Mouse (Mus musculus) liver, postnatal 0 days (tissue): Measurements from ENCODE around the gene Usp6nl. TPM values are rescaled to one million over a fixed set of nuclear protein-coding genes. Genes with fewer than 3 reads are reported as not detected.

Experiments used
- ATAC-seq: fragments of 200-750 bp; cut with Nextera tagmentation; 2 replicates; pipeline ENCODE4 v1.8.0; 2017; ENCODE audit warnings: mild to moderate bottlenecking, moderate library complexity
- DNase-seq: peaks from one replicate; pipeline ENCODE4 v3.0.0-alpha.2; 2016
- H3K27ac ChIP-seq: fragments of 300-500 bp; sonication (generic); 2 replicates; pipeline ENCODE4 v1.5.1; 2014; ENCODE audit warnings: antibody characterized with exemption, moderate library complexity, mild to moderate bottlenecking, low read depth
- H3K27me3 ChIP-seq: fragments of 300-500 bp; sonication (generic); 2 replicates; pipeline ENCODE4 v1.6.1; 2014; ENCODE audit warnings: low read length, control low read depth, mixed read lengths; ENCODE audit not compliant: insufficient read depth
- H3K36me3 ChIP-seq: fragments of 300-500 bp; sonication (generic); replicated peaks from 2 replicates; pipeline ENCODE4 v1.6.1; 2014; ENCODE audit warnings: mild to moderate bottlenecking, control low read depth, low read length, moderate library complexity, mixed read lengths; ENCODE audit not compliant: insufficient read depth
- H3K4me1 ChIP-seq: fragments of 300-500 bp; sonication (generic); 2 replicates; pipeline ENCODE4 v1.6.1; 2014; ENCODE audit warnings: antibody characterized with exemption, mild to moderate bottlenecking, control low read depth; ENCODE audit not compliant: insufficient read depth
- H3K4me2 ChIP-seq: fragments of 300-500 bp; sonication (generic); 2 replicates; pipeline ENCODE4 v1.6.1; 2014; ENCODE audit warnings: low read depth, mild to moderate bottlenecking, low read length, moderate library complexity, mixed read lengths
- H3K4me3 ChIP-seq: fragments of 300-500 bp; sonication (generic); 2 replicates; pipeline ENCODE4 v1.5.1; 2014; ENCODE audit warnings: low read depth, low read length
- H3K9ac ChIP-seq: fragments of 300-500 bp; sonication (generic); replicated peaks from 2 replicates; pipeline ENCODE4 v1.6.1; 2014; ENCODE audit warnings: mild to moderate bottlenecking, moderate library complexity
- H3K9me3 ChIP-seq: fragments of 300-500 bp; sonication (generic); 2 replicates; pipeline ENCODE4 v1.6.1; 2016; ENCODE audit warnings: mild to moderate bottlenecking, control low read depth, low read length, mixed read lengths
- CTCF ChIP-seq: sonication (generic); IDR thresholded peaks from 2 replicates; pipeline ENCODE4 v1.5.1; 2016; ENCODE audit warnings: antibody characterized with exemption, low read depth
- EP300 ChIP-seq: IDR thresholded peaks from 2 replicates; pipeline ENCODE4 v1.6.1; 2016; ENCODE audit warnings: antibody characterized with exemption, low read depth, mild to moderate bottlenecking
- WGBS: fragments of 180-500 bp; shearing (Covaris S2); extraction: QIAGEN DNeasy Blood & Tissue Kit; methylation state at CpG from one replicate; pipeline ENCODE4 v1.1.7; 2014; ENCODE audit not compliant: insufficient replicate concordance; 5-methylcytosine and 5-hydroxymethylcytosine counted together
- polyA plus RNA-seq: library from polyadenylated mRNA; unstranded; fragments of >200 nt; fragmentation: Nextera tagmentation; extraction: Ambion mirVana; gene quantifications from 2 replicates; pipeline ENCODE4 v1.2.1, GENCODE M21; 2015

The Usp6nl gene
- polyA plus RNA-seq: 4.6 and 5.1 TPM in 2 replicates

DNA sequence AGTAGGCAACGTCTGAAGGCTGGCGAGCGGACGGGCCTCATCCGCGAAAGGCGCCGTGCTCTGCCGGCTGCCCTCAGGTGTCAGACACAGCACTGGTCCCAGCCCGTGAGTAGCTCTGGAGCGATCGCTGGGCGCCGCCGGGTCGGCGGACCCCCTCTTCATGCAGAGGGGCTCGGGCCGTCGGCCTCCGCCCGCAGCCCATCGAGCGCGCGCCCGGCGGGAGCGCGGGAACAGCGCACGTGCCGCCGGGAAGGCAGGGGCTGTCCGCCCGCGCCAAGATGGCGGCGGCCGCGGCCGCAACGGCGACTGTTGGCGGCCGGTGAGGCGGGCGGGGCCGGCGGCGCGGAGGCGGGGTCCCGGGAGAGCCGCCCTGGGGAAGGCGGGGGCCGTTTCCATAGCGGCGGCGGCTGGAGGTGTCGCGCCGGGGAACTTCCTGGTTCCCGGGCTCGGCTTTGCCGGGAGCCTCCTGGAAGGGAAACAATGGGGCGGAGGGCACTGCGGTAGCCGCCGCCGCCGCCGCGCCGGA lies at the start of gene Usp6nl:
TSS of gene Usp6nl (plus strand) at position 292 of the 526 bp plus-strand sequence.
- ATAC-seq: peak; percentile 95
- no peaks in the 10 kb centered on the region for H3K36me3 ChIP-seq

DNA sequence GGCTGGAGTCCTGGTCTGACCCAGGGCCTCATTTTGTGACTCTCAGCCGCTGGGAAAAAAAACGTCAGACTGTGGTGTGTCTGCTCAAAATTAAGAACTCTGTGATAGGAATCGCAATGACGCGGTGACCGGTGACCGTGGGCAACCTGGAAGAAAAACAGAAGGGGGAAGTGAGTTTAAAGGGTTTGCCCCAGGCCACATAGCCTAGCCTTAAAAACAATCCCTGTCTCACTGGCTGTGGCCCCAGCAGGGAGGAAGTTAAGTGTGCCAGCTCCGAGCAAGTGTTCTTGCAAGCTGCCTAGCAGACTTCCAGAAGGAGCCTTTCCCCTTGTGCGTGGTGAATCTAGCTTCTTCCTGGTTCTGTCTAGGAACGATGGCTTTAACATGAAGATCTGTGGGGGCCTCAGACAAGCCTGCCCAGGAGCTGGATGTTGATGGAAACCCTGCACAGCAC lies 49.0 kb upstream of the Usp6nl start:
- Histone ChIP-seq H3K4me3 (no peak overlapping the region), H3K4me2 (peak overlapping the region; percentile 18), H3K27ac (peak overlapping the region; percentile 35; the same call in 1 of the 2 replicates), H3K4me1 (peaks cover 4% of the 10 kb centered on the region; the same call in 1 of the 2 replicates), H3K9me3 (no peaks in the 10 kb centered on the region), H3K9ac (no peak overlapping the region), H3K36me3 (no peaks in the 10 kb centered on the region), H3K27me3 (no peaks in the 10 kb centered on the region)
- TF ChIP-seq CTCF: no peak
- no peak for TF ChIP-seq EP300
- 22% methylated on average over 10 of the region's 10 CpGs for WGBS
- ATAC-seq: peak; percentile 23; the same call in 1 of the 2 replicates
- peak; percentile 23 for DNase-seq

More for the DNA sequence above, at the start of gene Usp6nl:
- Histone ChIP-seq H3K27me3 (no peaks in the 10 kb centered on the region), H3K4me1 (peaks cover 22% of the 10 kb centered on the region), H3K4me3 (peak within 1 kb of the TSS; percentile 96), H3K27ac (peak within 1 kb of the TSS; percentile 98), H3K4me2 (peak within 1 kb of the TSS; percentile 90), H3K9ac (peak within 1 kb of the TSS; percentile 92), H3K9me3 (no peaks in the 10 kb centered on the region)
- whole genome bisulfite sequencing: under 1% methylated on average over 35 of the region's 75 CpGs
- TF ChIP-seq EP300: no peak
- no peak for TF ChIP-seq CTCF
- peak; percentile 93 for DNase-seq

DNA sequence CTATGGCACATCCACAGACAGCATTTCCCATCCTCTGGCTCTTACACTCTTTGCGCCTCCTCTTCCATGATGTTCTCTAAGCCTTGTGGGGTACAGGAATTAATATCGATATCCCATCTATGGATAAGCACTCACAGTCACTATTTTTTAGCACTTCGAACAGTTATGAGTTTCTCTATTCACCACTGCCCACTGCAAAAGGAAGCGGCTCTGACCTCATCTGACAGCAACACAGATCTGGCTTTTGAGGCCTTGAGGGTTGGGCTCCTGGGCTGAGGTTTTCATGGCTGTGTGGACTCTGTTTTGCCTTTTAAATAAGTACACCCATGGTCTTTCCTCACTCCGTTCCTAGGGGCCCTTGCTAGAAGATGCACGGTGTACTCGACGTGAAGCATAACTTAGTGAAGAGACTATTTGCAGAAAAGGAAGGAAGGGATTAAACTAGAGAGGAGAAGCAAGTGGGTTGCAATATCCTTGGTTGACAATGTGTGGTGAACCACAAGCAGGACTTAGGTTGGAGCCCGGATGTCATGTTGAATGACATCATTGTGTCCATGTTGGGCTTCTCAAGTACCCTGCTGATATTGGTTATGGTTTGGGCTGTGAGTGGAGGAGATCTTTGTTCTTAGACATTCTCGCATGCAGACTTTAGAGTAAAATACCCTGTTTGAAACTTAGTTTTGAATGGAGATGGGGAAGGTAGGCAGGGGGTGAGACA lies 43.5 kb upstream of the Usp6nl start:
- Histone ChIP-seq H3K4me2 (no peak overlapping the region; the same call in 1 of the 2 replicates), H3K4me3 (no peak overlapping the region), H3K27me3 (no peaks in the 10 kb centered on the region), H3K27ac (no peak overlapping the region), H3K9me3 (no peaks in the 10 kb centered on the region), H3K9ac (no peak overlapping the region), H3K36me3 (no peaks in the 10 kb centered on the region), H3K4me1 (peaks cover 18% of the 10 kb centered on the region)
- 50% methylated on average over 10 of the region's 10 CpGs for WGBS
- no peak for ATAC-seq
- DNase-seq: no peak
- TF ChIP-seq EP300 (no peak), CTCF (no peak)

GRCm38 (mm10) chr2:6279614-6280301 lies 42.7 kb upstream of the Usp6nl start:
- H3K27ac ChIP-seq: no peak overlapping the region
- H3K4me2 ChIP-seq: no peak overlapping the region
- peaks cover 22% of the 10 kb centered on the region for H3K4me1 ChIP-seq
- H3K36me3 ChIP-seq: no peaks in the 10 kb centered on the region
- no peak overlapping the region for H3K9ac ChIP-seq
- ATAC-seq: no peak
- H3K4me3 ChIP-seq: no peak overlapping the region
- WGBS: 35% methylated on average over 10 of the region's 10 CpGs
- H3K27me3 ChIP-seq: no peaks in the 10 kb centered on the region
- no peak for DNase-seq
- TF ChIP-seq CTCF: no peak
- no peak for TF ChIP-seq EP300
- H3K9me3 ChIP-seq: no peaks in the 10 kb centered on the region

GRCm38 (mm10) chr2:6283569-6283968 lies 38.9 kb upstream of the Usp6nl start:
- no peak overlapping the region for H3K9ac ChIP-seq
- ATAC-seq (no peak), DNase-seq (no peak)
- 0 out of 2 replicates have a peak overlapping the region, but pooled peaks have one; percentile 61 for H3K27ac ChIP-seq
- no peaks in the 10 kb centered on the region for H3K27me3 ChIP-seq
- no peak overlapping the region for H3K4me3 ChIP-seq
- no peaks in the 10 kb centered on the region for H3K9me3 ChIP-seq
- no peak overlapping the region for H3K4me2 ChIP-seq
- 69% methylated on average over 2 of the region's 2 CpGs for WGBS
- H3K36me3 ChIP-seq: no peaks in the 10 kb centered on the region
- peaks cover 32% of the 10 kb centered on the region for H3K4me1 ChIP-seq
- TF ChIP-seq EP300 (no peak), CTCF (no peak)

DNA sequence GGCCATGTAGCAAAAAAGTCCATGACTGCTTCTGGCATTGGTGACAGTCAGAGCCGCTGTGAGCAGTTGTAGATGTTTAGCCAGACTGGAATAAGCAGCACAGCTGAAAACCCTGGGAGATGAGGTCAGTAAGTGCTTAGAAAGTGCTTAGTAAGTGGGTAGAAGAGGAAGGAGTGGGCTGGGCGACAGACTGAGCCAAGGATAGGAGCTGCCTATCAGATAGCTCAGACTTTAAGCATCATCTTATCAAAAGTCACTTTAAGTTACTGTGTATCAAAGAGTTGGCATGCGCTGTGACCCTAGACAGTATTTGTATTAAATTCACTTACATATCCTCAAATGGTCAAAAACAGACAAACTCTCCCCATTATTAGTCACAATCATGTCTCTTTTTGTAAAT lies 37.7 kb upstream of the Usp6nl start:
- TF ChIP-seq EP300 (peak; percentile 77), CTCF (no peak)
- Histone ChIP-seq H3K9me3 (no peaks in the 10 kb centered on the region), H3K4me2 (no peak overlapping the region), H3K36me3 (no peaks in the 10 kb centered on the region), H3K9ac (peak overlapping the region; percentile 22; the same call in 1 of the 2 replicates), H3K27me3 (no peaks in the 10 kb centered on the region), H3K4me1 (peaks cover 28% of the 10 kb centered on the region), H3K4me3 (no peak overlapping the region), H3K27ac (peak overlapping the region; percentile 67)
- WGBS: 39% methylated on average over 3 of the region's 3 CpGs
- ATAC-seq (peak; percentile 60), DNase-seq (no peak)
